In genomic region chr11:79076484-79076883, GRCm38 (mm10) we compare ENCODE assay signal across 10 mouse cellular contexts.
A peak's percentile ranks its signal among the peaks of the same experiment; 100 is the strongest.
DNase-seq lines count a peak whose midpoint lies in the region; ATAC-seq and TF ChIP-seq lines count a peak whose summit lies in the region.
"Had no signal": no experiment of that assay in that cellular context is flagged by ENCODE, and none has a peak within 500 bp of the region (broad histone marks: within the 10 kb centered on the region; RNA-seq: fewer than 3 reads in every experiment).

No protein-coding gene starts in this region.

- no peak overlapping the region for H3K4me3 ChIP-seq in forebrain, embryonic 10.5 days
- no peak overlapping the region for H3K4me3 ChIP-seq in forebrain, embryonic 16.5 days (replicated peaks; ENCODE audit: low read length)
- H3K4me3 ChIP-seq in left cerebral cortex, adult 2 months = no peak overlapping the region
- H3K4me3 ChIP-seq: heart, embryonic 15.5 days had no signal

- no peak for TF ChIP-seq CTCF in left cerebral cortex, adult 2 months (IDR thresholded peaks at IDR 0.05)

- H3K9ac ChIP-seq in forebrain, embryonic 16.5 days (replicated peaks; ENCODE audit: low read depth, low read length) = no peak overlapping the region
- H3K9ac ChIP-seq: heart, embryonic 15.5 days had no signal

- intact Hi-C loops in left cerebral cortex, adult 2 months (cut with DNase I) = no loop called here

- H3K4me1 ChIP-seq in forebrain, embryonic 10.5 days = peaks cover 23% of the 10 kb centered on the region; the same call in 1 of the 2 replicates
- no peaks in the 10 kb centered on the region for H3K4me1 ChIP-seq in forebrain, embryonic 16.5 days (replicated peaks; ENCODE audit: control insufficient read depth, insufficient read depth, low read length)

- H3K27me3 ChIP-seq in forebrain, embryonic 10.5 days (ENCODE audit: poor library complexity, severe bottlenecking) = no peaks in the 10 kb centered on the region
- no peaks in the 10 kb centered on the region for H3K27me3 ChIP-seq in forebrain, embryonic 16.5 days (replicated peaks; ENCODE audit: control insufficient read depth, insufficient read depth, low read length)
- H3K27me3 ChIP-seq in splenic B cell, adult 2 months (ENCODE audit: control insufficient read depth, insufficient read depth, low read length, poor library complexity, severe bottlenecking) = no peaks in the 10 kb centered on the region
- H3K27me3 ChIP-seq: heart, embryonic 15.5 days had no signal

- no peak for DNase-seq in forebrain, embryonic 10.5 days (ENCODE audit: extremely low spot score, low spot score)
- DNase-seq in lung, postnatal 36 days = peak; percentile 62
- peak; percentile 92 for DNase-seq in splenic B cell, adult 2 months (ENCODE audit: low read depth, low spot score)
- DNase-seq in left cerebral cortex, adult 2 months (ENCODE audit: extremely low spot score in 1 of 2, low spot score in 2 of 2) = no peak
- DNase-seq in cerebellum, adult 9-11 months = no peak
- DNase-seq in kidney, postnatal 36 days = no peak
- DNase-seq: cerebellum, postnatal 36 days had no signal

- H3K9me3 ChIP-seq in forebrain, embryonic 10.5 days = no peaks in the 10 kb centered on the region
- no peaks in the 10 kb centered on the region for H3K9me3 ChIP-seq in forebrain, embryonic 16.5 days (ENCODE audit: control insufficient read depth, low read length)
- H3K9me3 ChIP-seq: heart, embryonic 15.5 days had no signal

- ATAC-seq in forebrain, embryonic 16.5 days = no peak
- peak; percentile 96 for ATAC-seq in activated CD4-positive, CD25-positive, alpha-beta regulatory T cell, adult 4 months

- H3K36me3 ChIP-seq in forebrain, embryonic 10.5 days (replicated peaks) = peaks cover 2% of the 10 kb centered on the region; the same call in 1 of the 2 replicates
- no peaks in the 10 kb centered on the region for H3K36me3 ChIP-seq in forebrain, embryonic 16.5 days (ENCODE audit: control insufficient read depth, insufficient read depth)
- H3K36me3 ChIP-seq in splenic B cell, adult 2 months (ENCODE audit: control insufficient read depth, insufficient read depth, low read length, poor library complexity, severe bottlenecking) = no peaks in the 10 kb centered on the region

- WGBS in forebrain, embryonic 10.5 days = 85% methylated on average over 12 of the region's 12 CpGs
- WGBS in forebrain, embryonic 16.5 days = 89% methylated on average over 12 of the region's 12 CpGs

- 0 out of 2 replicates have a peak overlapping the region, but pooled peaks have one; percentile 30 for H3K27ac ChIP-seq in forebrain, embryonic 10.5 days
- H3K27ac ChIP-seq in forebrain, embryonic 16.5 days (ENCODE audit: low read length) = no peak overlapping the region
- no peak overlapping the region for H3K27ac ChIP-seq in left cerebral cortex, adult 2 months
- H3K27ac ChIP-seq: heart, embryonic 15.5 days had no signal

- no peak overlapping the region for H3K4me2 ChIP-seq in forebrain, embryonic 16.5 days (ENCODE audit: low read length)
- H3K4me2 ChIP-seq: heart, embryonic 15.5 days had no signal

Comparison
In these comparisons a context has a peak if more than half of its experiments do, and no peak if none do; other contexts are left out.
1. DNase-seq: peak in lung, postnatal 36 days (single experiment) and splenic B cell, adult 2 months (single experiment); none in forebrain, embryonic 10.5 days (single experiment), left cerebral cortex, adult 2 months (0 of 2), cerebellum, adult 9-11 months (single experiment) and kidney, postnatal 36 days (0 of 2).